Mouse (Mus musculus): ENCODE data around the gene Pxk.

GRCm38 (mm10) chr14:8176251-8176650, 78.2 kb downstream of the Pxk start:
- TF ChIP-seq CTCF (conservative IDR thresholded peaks at IDR 0.05; ENCODE audit: low read length), result no peak
- TF ChIP-seq POU5F1 (IDR thresholded peaks at IDR 0.05; ENCODE audit: borderline replicate concordance, low read length), result no peak
- no peak for TF ChIP-seq NANOG (IDR thresholded peaks at IDR 0.05; ENCODE audit: borderline replicate concordance, low read length)

Measured in E14TG2a.4 (cell line).